Mouse (Mus musculus): Measurements from ENCODE around the gene Lrrc29. TPM values are rescaled to one million over a fixed set of nuclear protein-coding genes. Genes with fewer than 3 reads are reported as not detected.

The Lrrc29 gene
- polyA plus RNA-seq, 2 experiments, result 1.9 to 3.2 TPM

DNA sequence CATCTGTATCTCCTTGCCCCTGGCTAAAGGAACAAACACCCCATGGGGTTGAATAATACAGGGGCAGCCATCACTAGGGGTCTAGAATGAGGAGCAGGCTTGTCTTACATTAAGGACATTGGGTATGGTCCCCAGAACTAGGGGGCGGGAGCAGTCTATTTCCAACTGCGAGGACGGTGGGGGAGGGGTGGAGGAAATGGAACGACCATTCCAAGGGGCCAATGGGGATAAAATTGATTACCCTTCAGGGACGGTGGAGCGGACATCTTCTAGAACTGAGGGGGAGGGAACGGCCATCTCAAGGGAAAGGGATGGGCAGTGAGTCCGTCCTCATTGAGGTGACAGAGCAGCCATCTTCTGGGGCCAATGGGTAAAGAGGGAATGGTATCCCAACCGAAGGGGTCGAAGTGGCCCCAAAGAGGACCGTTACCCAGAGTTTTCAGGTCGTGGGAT is 411 bp downstream of the Lrrc29 start:
- peak overlapping the region; percentile 77 for H3K9ac ChIP-seq (ENCODE audit: low read depth, low read length, severe bottlenecking)
- H3K4me2 ChIP-seq (replicated peaks; ENCODE audit: low read depth, low read length, severe bottlenecking), result peak overlapping the region; percentile 85
- peaks cover 42% of the 10 kb centered on the region for H3K36me3 ChIP-seq (ENCODE audit: control insufficient read depth, insufficient read depth, low read length)
- no peak for TF ChIP-seq POLR2A (IDR thresholded peaks at IDR 0.05; ENCODE audit: borderline replicate concordance, extremely low read depth, insufficient read depth, insufficient read length)
- peaks cover 14% of the 10 kb centered on the region for H3K4me1 ChIP-seq (ENCODE audit: control insufficient read depth, insufficient read depth, low read length)
- H3K4me3 ChIP-seq (replicated peaks; ENCODE audit: low read length), result peak overlapping the region; percentile 86
- no peaks in the 10 kb centered on the region for H3K9me3 ChIP-seq (ENCODE audit: control insufficient read depth, low read length)
- no peaks in the 10 kb centered on the region for H3K27me3 ChIP-seq (ENCODE audit: control insufficient read depth, insufficient read depth, low read length)
- WGBS, result 2% methylated on average over 12 of the region's 12 CpGs
- H3K27ac ChIP-seq (replicated peaks; ENCODE audit: low read depth, low read length), result peak overlapping the region; percentile 58; the same call in 1 of the 2 replicates
- DNase-seq (ENCODE audit: low spot score) (no peak), ATAC-seq (ENCODE audit: low FRiP score, low read depth) (peak; percentile 58)

DNA sequence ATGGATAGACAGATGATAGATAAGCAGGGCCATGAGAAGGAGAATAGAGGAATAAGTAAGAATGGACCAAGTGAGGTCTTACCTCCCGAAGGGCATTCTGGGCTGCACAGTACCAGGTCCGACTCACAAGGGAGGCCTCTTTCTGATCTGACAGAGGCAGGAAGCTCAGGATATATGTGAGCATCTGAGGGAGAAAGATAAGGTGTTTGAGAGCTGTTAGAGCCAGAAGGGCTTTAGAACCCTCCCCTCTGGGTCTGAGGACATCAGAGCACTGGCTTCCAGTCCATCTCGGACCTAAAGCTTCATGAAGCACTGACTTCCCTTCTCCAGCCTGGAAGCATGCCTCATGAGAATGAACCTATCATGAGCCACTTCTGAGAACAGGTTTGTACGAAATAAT is 2.9 kb downstream of the Lrrc29 start:
- Histone ChIP-seq H3K9me3 (ENCODE audit: control insufficient read depth, low read length) (no peaks in the 10 kb centered on the region), H3K4me2 (replicated peaks; ENCODE audit: low read depth, low read length, severe bottlenecking) (no peak overlapping the region), H3K4me3 (replicated peaks; ENCODE audit: low read length) (no peak overlapping the region), H3K4me1 (ENCODE audit: control insufficient read depth, insufficient read depth, low read length) (peaks cover 14% of the 10 kb centered on the region), H3K36me3 (ENCODE audit: control insufficient read depth, insufficient read depth, low read length) (peaks cover 32% of the 10 kb centered on the region), H3K27ac (replicated peaks; ENCODE audit: low read depth, low read length) (no peak overlapping the region), H3K27me3 (ENCODE audit: control insufficient read depth, insufficient read depth, low read length) (no peaks in the 10 kb centered on the region), H3K9ac (ENCODE audit: low read depth, low read length, severe bottlenecking) (no peak overlapping the region)
- whole genome bisulfite sequencing, result 91% methylated on average over 4 of the region's 4 CpGs
- no peak for TF ChIP-seq POLR2A (IDR thresholded peaks at IDR 0.05; ENCODE audit: borderline replicate concordance, extremely low read depth, insufficient read depth, insufficient read length)
- DNase-seq (ENCODE audit: low spot score) (no peak), ATAC-seq (ENCODE audit: low FRiP score, low read depth) (no peak)

GRCm38 (mm10) chr8:105318662-105319190 is 7.4 kb downstream of the Lrrc29 start:
- Histone ChIP-seq H3K4me1 (ENCODE audit: control insufficient read depth, insufficient read depth, low read length) (no peaks in the 10 kb centered on the region), H3K9me3 (ENCODE audit: control insufficient read depth, low read length) (no peaks in the 10 kb centered on the region), H3K4me3 (replicated peaks; ENCODE audit: low read length) (no peak overlapping the region), H3K27ac (replicated peaks; ENCODE audit: low read depth, low read length) (no peak overlapping the region), H3K36me3 (ENCODE audit: control insufficient read depth, insufficient read depth, low read length) (peaks cover 55% of the 10 kb centered on the region), H3K4me2 (replicated peaks; ENCODE audit: low read depth, low read length, severe bottlenecking) (no peak overlapping the region), H3K27me3 (ENCODE audit: control insufficient read depth, insufficient read depth, low read length) (no peaks in the 10 kb centered on the region), H3K9ac (ENCODE audit: low read depth, low read length, severe bottlenecking) (no peak overlapping the region)
- ATAC-seq (ENCODE audit: low FRiP score, low read depth), result no peak
- DNase-seq (ENCODE audit: low spot score), result no peak
- WGBS, result 80% methylated on average over 11 of the region's 11 CpGs
- TF ChIP-seq POLR2A (IDR thresholded peaks at IDR 0.05; ENCODE audit: borderline replicate concordance, extremely low read depth, insufficient read depth, insufficient read length), result no peak

GRCm38 (mm10) chr8:105317941-105318340 is 8.1 kb downstream of the Lrrc29 start:
- no peak overlapping the region for H3K4me2 ChIP-seq (replicated peaks; ENCODE audit: low read depth, low read length, severe bottlenecking)
- no peak overlapping the region for H3K27ac ChIP-seq (replicated peaks; ENCODE audit: low read depth, low read length)
- H3K4me3 ChIP-seq (replicated peaks; ENCODE audit: low read length), result no peak overlapping the region
- no peak for DNase-seq (ENCODE audit: low spot score)
- H3K9me3 ChIP-seq (ENCODE audit: control insufficient read depth, low read length), result no peaks in the 10 kb centered on the region
- no peak overlapping the region for H3K9ac ChIP-seq (ENCODE audit: low read depth, low read length, severe bottlenecking)
- no peaks in the 10 kb centered on the region for H3K4me1 ChIP-seq (ENCODE audit: control insufficient read depth, insufficient read depth, low read length)
- 83% methylated on average over 4 of the region's 4 CpGs for WGBS
- no peaks in the 10 kb centered on the region for H3K27me3 ChIP-seq (ENCODE audit: control insufficient read depth, insufficient read depth, low read length)
- no peak for TF ChIP-seq POLR2A (IDR thresholded peaks at IDR 0.05; ENCODE audit: borderline replicate concordance, extremely low read depth, insufficient read depth, insufficient read length)
- peaks cover 58% of the 10 kb centered on the region for H3K36me3 ChIP-seq (ENCODE audit: control insufficient read depth, insufficient read depth, low read length)
- no peak for ATAC-seq (ENCODE audit: low FRiP score, low read depth)

DNA sequence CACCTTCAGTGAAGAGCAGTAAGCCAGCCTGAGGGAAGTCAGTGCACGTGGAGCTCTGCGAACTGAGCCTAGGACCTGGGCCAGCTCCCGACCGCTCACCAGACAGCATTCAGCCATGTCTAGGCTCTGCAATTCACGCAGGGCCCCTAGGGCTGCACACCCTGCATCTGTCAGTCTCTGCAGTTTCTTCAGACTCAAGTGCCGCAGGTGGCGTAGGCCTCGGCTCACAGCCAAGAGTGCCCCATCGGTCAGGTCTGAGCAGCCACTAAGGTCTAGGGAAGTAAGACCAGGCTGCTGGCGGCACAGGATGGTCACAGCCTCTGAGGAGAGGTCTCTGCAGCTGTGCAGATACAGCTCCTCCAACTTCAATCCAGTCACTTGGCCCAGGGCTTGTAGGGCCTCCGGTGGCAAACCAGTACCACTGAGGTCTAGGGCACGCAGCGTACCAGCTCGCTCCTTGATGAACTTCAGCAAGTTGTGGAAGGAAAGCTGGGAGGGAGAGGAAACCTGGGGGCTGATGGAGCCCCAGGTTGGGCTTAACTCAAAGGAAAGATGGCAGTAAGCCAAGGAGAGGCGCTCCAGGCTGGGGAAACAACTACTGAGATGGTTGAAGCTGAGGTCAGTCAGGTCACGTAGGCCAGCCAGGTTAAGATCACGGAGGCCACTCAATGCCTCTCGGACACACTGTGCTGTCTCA is 10.9 kb downstream of the Lrrc29 start:
- no peak overlapping the region for H3K9ac ChIP-seq (ENCODE audit: low read depth, low read length, severe bottlenecking)
- ATAC-seq (ENCODE audit: low FRiP score, low read depth) (no peak), DNase-seq (ENCODE audit: low spot score) (no peak)
- H3K4me2 ChIP-seq (replicated peaks; ENCODE audit: low read depth, low read length, severe bottlenecking), result no peak overlapping the region
- peaks cover 63% of the 10 kb centered on the region for H3K36me3 ChIP-seq (ENCODE audit: control insufficient read depth, insufficient read depth, low read length)
- no peak overlapping the region for H3K27ac ChIP-seq (replicated peaks; ENCODE audit: low read depth, low read length)
- no peaks in the 10 kb centered on the region for H3K9me3 ChIP-seq (ENCODE audit: control insufficient read depth, low read length)
- no peaks in the 10 kb centered on the region for H3K4me1 ChIP-seq (ENCODE audit: control insufficient read depth, insufficient read depth, low read length)
- H3K4me3 ChIP-seq (replicated peaks; ENCODE audit: low read length), result no peak overlapping the region
- H3K27me3 ChIP-seq (ENCODE audit: control insufficient read depth, insufficient read depth, low read length), result no peaks in the 10 kb centered on the region
- WGBS, result 89% methylated on average over 18 of the region's 18 CpGs
- TF ChIP-seq POLR2A (IDR thresholded peaks at IDR 0.05; ENCODE audit: borderline replicate concordance, extremely low read depth, insufficient read depth, insufficient read length), result no peak

Data from limb, embryonic 14.5 days (tissue).